Mouse (Mus musculus) G1E (cell line): ENCODE data around the gene Dolk.

Source experiments
- CTCF ChIP-seq: IDR thresholded peaks from 2 replicates; pipeline ENCODE4 v1.5.1; 2012; ENCODE audit warnings: low read depth, low read length, inconsistent platforms, mixed read lengths
- GATA1 ChIP-seq: IDR thresholded peaks from 2 replicates; pipeline ENCODE4 v1.6.1; 2012; ENCODE audit warnings: borderline replicate concordance, low read length, inconsistent platforms, mixed read lengths
- GATA2 ChIP-seq: IDR thresholded peaks from 2 replicates; pipeline ENCODE4 v1.6.1; 2012; ENCODE audit warnings: low read depth, low read length, inconsistent platforms, borderline replicate concordance
- TAL1 ChIP-seq: conservative IDR thresholded peaks from 2 replicates; pipeline ENCODE4 v1.6.1; 2012; ENCODE audit warnings: low read depth, low read length, inconsistent platforms, mixed read lengths

GRCm38 (mm10) chr2:30299525-30299924 is 13.4 kb upstream of the Dolk start:
- TF ChIP-seq CTCF (no peak), GATA1 (no peak), TAL1 (no peak), GATA2 (no peak)
